9 mouse cellular contexts compared by ENCODE assay signal in the genomic region with DNA sequence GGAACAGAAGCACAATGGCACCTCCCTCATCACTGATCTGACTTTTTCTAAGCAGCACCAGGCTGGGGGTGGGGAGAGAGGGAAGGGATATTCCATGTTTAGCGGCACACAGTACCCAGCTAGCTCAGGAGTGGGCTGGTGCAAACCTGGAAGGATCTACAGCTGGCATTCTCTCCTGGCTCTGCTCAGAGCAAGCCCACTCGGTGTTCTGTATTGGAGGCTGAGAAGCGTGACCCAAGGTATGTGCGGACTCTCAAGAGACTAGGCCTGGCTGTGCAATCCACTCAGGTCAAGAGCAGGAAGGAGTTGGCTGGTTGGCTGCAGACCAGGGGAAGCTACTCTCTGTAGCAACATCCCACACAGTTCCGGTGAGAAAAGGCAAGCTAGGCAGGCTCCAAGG.
DNase-seq lines count a peak whose midpoint lies in the region; TF ChIP-seq lines count a peak whose summit lies in the region.
"Had no signal": no experiment of that assay in that cellular context is flagged by ENCODE, and none has a peak within 500 bp of the region (broad histone marks: within the 10 kb centered on the region; RNA-seq: fewer than 3 reads in every experiment).

No protein-coding gene starts in this region.

- no peak for TF ChIP-seq CTCF in heart, adult 2 months (IDR thresholded peaks at IDR 0.05)

- no peaks in the 10 kb centered on the region for H3K9me3 ChIP-seq in heart, embryonic 10.5 days
- H3K9me3 ChIP-seq: limb, embryonic 13.5 days had no signal

- H3K79me2 ChIP-seq in heart, adult 2 months (replicated peaks; ENCODE audit: control insufficient read depth, insufficient read depth, low read length) = no peaks in the 10 kb centered on the region

- peaks cover 6% of the 10 kb centered on the region; the same call in 1 of the 2 replicates for H3K4me1 ChIP-seq in heart, adult 2 months (ENCODE audit: control insufficient read depth, insufficient read depth, low read length)
- peaks cover 12% of the 10 kb centered on the region for H3K4me1 ChIP-seq in heart, embryonic 10.5 days
- H3K4me1 ChIP-seq: limb, embryonic 13.5 days had no signal

- H3K27me3 ChIP-seq in heart, adult 2 months (ENCODE audit: control insufficient read depth, insufficient read depth, low read length) = no peaks in the 10 kb centered on the region
- H3K27me3 ChIP-seq in heart, embryonic 10.5 days (ENCODE audit: insufficient read depth, poor library complexity, severe bottlenecking) = no peaks in the 10 kb centered on the region
- H3K27me3 ChIP-seq: limb, embryonic 13.5 days had no signal

- intact Hi-C loops in heart, adult 2 months (cut with DNase I) = no loop called here

- H3K36me3 ChIP-seq in heart, adult 2 months (ENCODE audit: control insufficient read depth, insufficient read depth, low read length) = no peaks in the 10 kb centered on the region
- H3K36me3 ChIP-seq in heart, embryonic 10.5 days = no peaks in the 10 kb centered on the region; the same call in 1 of the 2 replicates
- H3K36me3 ChIP-seq: limb, embryonic 13.5 days had no signal

- no peak overlapping the region for H3K4me3 ChIP-seq in heart, adult 2 months
- no peak overlapping the region for H3K4me3 ChIP-seq in heart, embryonic 10.5 days
- H3K4me3 ChIP-seq: limb, embryonic 13.5 days had no signal

- H3K27ac ChIP-seq in heart, adult 2 months = no peak overlapping the region
- no peak overlapping the region for H3K27ac ChIP-seq in heart, embryonic 10.5 days
- H3K27ac ChIP-seq: limb, embryonic 13.5 days had no signal

- no peak for TF ChIP-seq POLR2A in heart, adult 2 months (IDR thresholded peaks at IDR 0.05; ENCODE audit: insufficient read depth, low read depth, low read length)

- peak; percentile 24 to 38 for DNase-seq in heart, adult 2 months
- no peak for DNase-seq in heart, embryonic 10.5 days (ENCODE audit: low spot score)
- DNase-seq in frontal cortex, postnatal 14 days (ENCODE audit: low spot score in 2 of 2) = peak; percentile 21 to 44
- peak; percentile 64 for DNase-seq in layer of hippocampus, adult 9-11 months
- peak; percentile 82 for DNase-seq in lung, postnatal 36 days
- DNase-seq in cerebellum, postnatal 10 days = no peak
- no peak for DNase-seq in cerebellum, adult 11 months
- DNase-seq in natural killer cell, adult 2 months (ENCODE audit: low spot score in 2 of 2) = no peak

- TF ChIP-seq EP300 in heart, adult 2 months (IDR thresholded peaks at IDR 0.05; ENCODE audit: insufficient read depth, low read depth, low read length) = 0 out of 2 replicates have a peak, but pooled peaks have one; percentile 16

- 37% methylated on average over 5 of the region's 5 CpGs for WGBS in heart, adult 2 months
- 70% methylated on average over 5 of the region's 5 CpGs for WGBS in heart, embryonic 10.5 days

- H3K9ac ChIP-seq in heart, adult 2 months (ENCODE audit: low read depth, low read length) = no peak overlapping the region
- H3K9ac ChIP-seq: limb, embryonic 13.5 days had no signal

Comparison
In these comparisons a context has a peak if more than half of its experiments do, and no peak if none do; other contexts are left out.
1. DNase-seq: peak in heart, adult 2 months (2 of 2), frontal cortex, postnatal 14 days (2 of 2), layer of hippocampus, adult 9-11 months (single experiment) and lung, postnatal 36 days (single experiment); none in heart, embryonic 10.5 days (single experiment), cerebellum, postnatal 10 days (0 of 2), cerebellum, adult 11 months (single experiment) and natural killer cell, adult 2 months (0 of 2).